Mouse (Mus musculus) cerebellum, adult 11-12 months (tissue): ENCODE results near the gene Gpr179.
"Not testable (repeated sequence)": the region's sequence is repeated elsewhere in the genome, so short reads cannot be mapped to it uniquely, and the experiment has no call there.

Experiments used
- DNase-seq: peaks from one replicate; pipeline ENCODE4 v3.0.0; 2022

The Gpr179 gene

GRCm38 (mm10) chr11:97354646-97355045 is 2.8 kb upstream of the Gpr179 start:
- no peak for DNase-seq

GRCm38 (mm10) chr11:97352935-97353597 is 1.2 kb upstream of the Gpr179 start:
- DNase-seq, result no peak

GRCm38 (mm10) chr11:97350035-97350434 is 1.8 kb downstream of the Gpr179 start:
- peak; percentile 75 for DNase-seq

- no peak for DNase-seq
Observed at GRCm38 (mm10) chr11:97347291-97347690, 4.6 kb downstream of the Gpr179 start.

GRCm38 (mm10) chr11:97346383-97346782 is 5.5 kb downstream of the Gpr179 start:
- DNase-seq, result peak; percentile 73

- DNase-seq, result no peak
Observed at GRCm38 (mm10) chr11:97345446-97345845, 6.4 kb downstream of the Gpr179 start.

GRCm38 (mm10) chr11:97343619-97344018 is 8.3 kb downstream of the Gpr179 start:
- no peak for DNase-seq

GRCm38 (mm10) chr11:97343175-97343574 is 8.7 kb downstream of the Gpr179 start:
- no peak for DNase-seq

GRCm38 (mm10) chr11:97338977-97339315 is 12.9 kb downstream of the Gpr179 start:
- peak; percentile 80 for DNase-seq

- no peak for DNase-seq
Observed at GRCm38 (mm10) chr11:97338302-97338976, 13.4 kb downstream of the Gpr179 start.

- no peak for DNase-seq
Observed at GRCm38 (mm10) chr11:97337363-97337762, 14.5 kb downstream of the Gpr179 start.

- no peak for DNase-seq
Observed at GRCm38 (mm10) chr11:97336751-97337345, 15.0 kb downstream of the Gpr179 start.

- DNase-seq, result no peak
Observed at GRCm38 (mm10) chr11:97336238-97336637, 15.6 kb downstream of the Gpr179 start.

- DNase-seq, result no peak
Observed at GRCm38 (mm10) chr11:97334400-97334799, 17.5 kb downstream of the Gpr179 start.

GRCm38 (mm10) chr11:97333896-97334295 is 18.0 kb downstream of the Gpr179 start:
- no peak for DNase-seq

GRCm38 (mm10) chr11:97333044-97333443 is 18.8 kb downstream of the Gpr179 start:
- no peak for DNase-seq

- DNase-seq, result no peak
Observed at GRCm38 (mm10) chr11:97331231-97332190, 20.4 kb downstream of the Gpr179 start.

- DNase-seq, result no peak
Observed at GRCm38 (mm10) chr11:97330315-97330714, 21.6 kb downstream of the Gpr179 start.

- no peak for DNase-seq
Observed at GRCm38 (mm10) chr11:97328148-97328547, 23.7 kb downstream of the Gpr179 start.

- DNase-seq, result no peak
Observed at GRCm38 (mm10) chr11:97325224-97325623, 26.7 kb downstream of the Gpr179 start.

GRCm38 (mm10) chr11:97321894-97322600 is 29.8 kb downstream of the Gpr179 start:
- not testable (repeated sequence) for DNase-seq

- no peak for DNase-seq
Observed at GRCm38 (mm10) chr11:97321197-97321596, 30.7 kb downstream of the Gpr179 start.
